Mouse (Mus musculus) megakaryocyte-erythroid progenitor cell, adult 5-6 weeks (primary cell): ENCODE measurements around the gene Olfr1370. TPM values are rescaled to one million over a fixed set of nuclear protein-coding genes. Genes with fewer than 3 reads are reported as not detected.
"Not testable (repeated sequence)": the region's sequence is repeated elsewhere in the genome, so short reads cannot be mapped to it uniquely, and the experiment has no call there.

Experiments used
- ATAC-seq: replicated peaks from 2 replicates; pipeline ENCODE4 v1.8.0; 2016; ENCODE audit warnings: mild to moderate bottlenecking, inconsistent platforms; ENCODE audit not compliant: severe bottlenecking, poor library complexity, low FRiP score, low TSS enrichment
- total RNA-seq, 2 experiments: library from RNA; stranded (forward) in 1 of 2; stranded (reverse) in 1 of 2; fragments of 200-1000, 215-1000 nt in 1 of 2; fragments of >200 nt in 1 of 2; fragmentation: Nextera tagmentation in 1 of 2; gene quantifications; 2 replicates each; pipeline ENCODE4 v1.2.3; 2014 to 2017

Gene Olfr1370
- total RNA-seq (2014; fragmentation: Nextera tagmentation) (not detected in 2 replicates), total RNA-seq (2017) (not detected in 2 replicates)

DNA sequence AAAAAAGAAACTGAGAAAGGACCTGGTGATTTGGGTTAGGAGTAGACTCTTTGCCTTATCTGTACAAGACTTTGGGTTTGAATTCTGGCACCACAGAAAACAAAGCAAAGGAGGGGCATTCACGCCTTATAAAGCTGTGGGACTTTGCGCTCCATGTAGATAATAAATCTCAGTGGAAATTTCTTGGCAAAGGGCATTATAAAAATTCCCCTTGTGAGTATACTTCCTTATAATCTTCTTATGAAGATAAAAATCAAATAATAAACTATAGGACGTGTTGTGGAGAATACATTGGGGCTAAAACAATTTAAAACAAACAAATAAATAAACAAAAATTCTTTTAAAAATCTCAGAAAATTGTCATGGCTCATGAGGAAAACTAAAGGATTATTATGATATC, at the start of gene Olfr1370:
Olfr1370 (minus strand) TSS at position 101 of the 400 bp plus-strand sequence.
- no peak for ATAC-seq

DNA sequence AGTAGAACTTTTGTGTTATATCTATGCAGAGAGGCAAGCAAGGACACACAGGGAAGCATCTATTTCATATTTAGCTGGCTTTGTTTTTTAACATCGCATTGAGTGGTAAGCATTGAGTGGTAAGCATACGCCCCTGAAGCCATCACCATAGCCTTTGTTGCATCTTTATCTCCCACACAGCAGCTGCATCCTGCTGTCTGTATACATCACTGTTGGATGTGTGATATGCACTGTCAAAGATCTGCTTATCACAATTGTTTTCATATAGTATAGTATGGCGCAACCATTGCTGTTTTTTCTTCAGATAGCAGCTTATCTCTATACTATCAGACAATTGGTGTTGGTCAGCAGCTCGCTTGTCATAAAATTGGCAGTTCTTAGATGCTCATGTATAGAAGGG, 39.4 kb upstream of the Olfr1370 start:
- ATAC-seq: peak; percentile 87

DNA sequence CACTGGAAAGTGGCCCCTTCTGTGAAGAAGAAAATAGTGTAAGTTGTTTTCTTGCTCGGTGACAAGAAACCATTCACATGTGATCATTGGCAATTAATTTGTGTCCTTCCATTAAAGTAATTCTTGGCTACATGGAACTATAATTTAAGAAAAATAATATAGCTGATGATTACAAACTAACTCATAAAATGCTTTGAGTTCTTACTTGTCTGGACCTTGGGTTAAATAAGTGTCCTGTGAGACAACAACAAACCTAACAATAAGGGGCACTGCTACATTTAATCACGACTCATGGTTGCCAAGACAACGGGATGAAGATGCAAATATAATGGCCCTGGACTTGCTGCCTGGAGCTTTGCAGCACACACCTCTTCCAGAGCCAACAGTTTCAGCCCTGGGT, 36.4 kb upstream of the Olfr1370 start, which contains the start of gene Olfr1369-ps1:
Olfr1369-ps1 (plus strand) TSS at position 301 of the 400 bp plus-strand sequence.
- ATAC-seq: not testable (repeated sequence)

DNA sequence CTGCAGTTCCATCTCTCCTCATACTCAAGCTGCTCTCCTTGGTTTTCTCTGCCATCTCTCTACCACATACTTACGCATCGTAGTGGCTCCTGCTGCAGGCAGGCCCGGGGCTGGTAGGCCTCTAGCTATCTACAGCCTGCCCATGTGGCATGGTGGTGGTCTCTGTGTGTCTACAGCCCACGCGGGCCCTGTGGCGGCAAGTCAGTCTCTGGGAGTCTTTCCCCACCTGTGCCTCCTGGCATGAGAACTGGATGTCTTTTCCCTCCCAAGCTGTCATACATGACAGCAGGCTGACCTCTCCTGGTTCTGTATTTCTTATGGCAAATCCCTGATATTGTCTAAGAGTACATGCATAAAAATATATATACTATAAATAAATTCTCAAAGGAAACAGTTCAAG, 35.7 kb upstream of the Olfr1370 start:
- no peak for ATAC-seq

DNA sequence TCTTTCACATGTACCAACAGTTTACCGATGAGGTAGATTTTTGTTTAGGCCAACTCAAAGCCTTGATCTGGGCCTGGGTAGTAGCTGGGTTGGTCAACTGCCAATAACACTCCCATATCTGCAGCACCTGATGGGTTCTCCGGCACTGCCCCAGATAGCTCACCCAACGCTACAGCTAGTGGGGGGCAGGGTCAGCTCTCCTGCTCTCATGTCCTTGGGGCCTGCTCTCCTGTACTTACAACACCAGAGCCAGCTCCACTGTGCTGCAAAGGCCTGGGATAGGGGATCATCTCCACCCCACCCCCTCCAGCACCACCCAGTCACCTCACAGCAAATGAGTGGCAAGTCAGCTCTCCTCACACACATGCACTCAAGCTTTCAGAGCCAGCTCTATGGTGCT, 35.0 kb upstream of the Olfr1370 start:
- peak; percentile 47; the same call in 1 of the 2 replicates for ATAC-seq

DNA sequence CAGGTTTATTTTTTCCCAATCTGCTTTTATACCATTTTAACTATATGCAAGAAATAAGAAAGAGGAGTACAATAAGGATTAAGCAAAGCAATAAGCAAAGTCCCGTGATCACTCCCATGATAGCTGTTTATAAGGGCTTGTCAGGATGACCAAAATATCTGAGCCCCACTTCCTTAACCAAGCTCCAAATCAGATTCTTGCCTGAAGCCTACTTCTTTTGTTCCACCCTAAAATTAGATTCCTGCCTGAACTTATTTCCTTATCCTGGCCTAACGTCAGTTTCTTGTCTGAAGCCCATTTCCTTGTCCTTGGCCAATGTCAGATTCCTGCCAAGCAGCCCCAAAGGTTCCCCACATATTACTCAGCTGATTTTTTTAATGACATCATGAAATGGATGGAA, 7.9 kb upstream of the Olfr1370 start:
- no peak for ATAC-seq

DNA sequence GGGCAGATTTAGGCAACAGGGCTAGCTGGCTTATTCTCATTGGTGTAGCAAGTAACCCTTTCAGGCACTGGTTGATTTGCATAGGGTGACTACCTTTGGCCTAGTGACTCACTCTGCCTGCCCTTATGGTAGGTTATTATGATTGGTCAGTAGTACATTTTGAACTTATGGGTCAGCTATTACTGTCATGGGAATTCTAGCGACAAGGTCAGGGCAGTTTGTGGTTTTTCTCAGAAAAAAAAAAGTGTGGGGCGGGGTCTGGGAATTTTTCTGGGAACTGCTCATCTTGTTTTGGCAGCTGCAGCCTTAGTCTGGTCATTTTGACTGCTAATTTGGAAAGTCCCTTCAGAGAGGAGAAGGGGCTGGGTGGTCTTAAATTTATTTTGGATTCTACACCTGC, 8.7 kb downstream of the Olfr1370 start:
- ATAC-seq: no peak

DNA sequence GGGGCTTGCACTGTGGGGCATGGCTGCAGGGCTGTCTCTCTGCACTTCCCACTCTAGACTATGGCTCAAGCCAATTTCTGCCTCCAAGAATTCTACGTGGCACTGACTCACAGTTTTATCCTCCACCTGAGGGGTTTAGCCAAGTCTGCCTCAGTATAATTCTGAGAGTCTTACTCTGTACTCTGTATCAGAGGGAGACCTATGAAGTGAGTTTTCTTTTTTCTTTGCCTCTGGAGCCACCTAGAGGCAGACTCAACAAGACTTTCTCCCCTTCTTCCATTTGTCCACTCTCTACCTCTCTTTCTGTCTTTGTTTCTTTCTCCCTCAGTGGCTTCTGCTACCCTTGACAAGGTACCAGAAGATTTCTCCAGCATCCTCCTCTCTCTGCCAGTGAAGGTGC, 24.6 kb downstream of the Olfr1370 start:
- no peak for ATAC-seq

DNA sequence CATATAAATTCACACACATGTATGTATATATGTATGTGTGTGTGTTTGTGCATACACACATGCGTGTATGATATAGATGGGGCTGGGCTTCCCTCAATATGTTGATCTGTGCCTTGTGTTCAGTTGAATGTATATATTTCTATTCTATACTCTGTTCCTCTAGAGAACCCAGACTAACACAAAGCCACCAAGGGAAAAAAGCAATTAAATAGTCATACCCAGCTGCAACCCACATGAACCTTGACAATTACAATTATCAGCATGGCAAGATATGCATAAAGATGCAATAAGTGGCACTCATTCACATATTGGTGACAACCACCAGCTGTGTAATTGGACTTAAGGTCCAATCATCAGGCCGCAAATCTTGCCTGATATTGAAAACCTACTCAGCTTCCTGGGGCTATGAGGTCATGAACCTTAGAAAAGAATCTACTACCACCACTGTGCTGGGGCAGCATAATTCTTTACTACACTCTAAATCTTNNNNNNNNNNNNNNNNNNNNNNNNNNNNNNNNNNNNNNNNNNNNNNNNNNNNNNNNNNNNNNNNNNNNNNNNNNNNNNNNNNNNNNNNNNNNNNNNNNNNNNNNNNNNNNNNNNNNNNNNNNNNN, 34.1 kb downstream of the Olfr1370 start:
- no peak for ATAC-seq

DNA sequence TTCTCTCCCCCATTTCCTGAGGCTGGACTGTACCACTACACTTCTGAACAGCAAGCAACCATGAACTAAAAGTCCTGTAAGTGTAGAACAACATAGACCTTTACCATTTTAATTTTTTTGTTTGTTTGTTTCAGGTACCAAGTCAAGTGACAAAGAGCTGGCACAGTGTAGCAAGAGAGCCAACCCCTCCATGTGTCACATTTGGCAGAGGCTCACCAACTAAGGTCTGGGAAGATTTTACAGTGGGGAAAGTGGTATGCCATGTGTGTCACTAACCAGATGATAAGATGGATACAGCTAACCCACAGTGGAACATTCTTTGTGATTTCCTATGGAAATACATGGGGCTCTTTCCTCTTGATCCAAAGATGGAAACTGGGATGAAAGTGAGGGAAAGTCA, 38.8 kb downstream of the Olfr1370 start:
- ATAC-seq: no peak

DNA sequence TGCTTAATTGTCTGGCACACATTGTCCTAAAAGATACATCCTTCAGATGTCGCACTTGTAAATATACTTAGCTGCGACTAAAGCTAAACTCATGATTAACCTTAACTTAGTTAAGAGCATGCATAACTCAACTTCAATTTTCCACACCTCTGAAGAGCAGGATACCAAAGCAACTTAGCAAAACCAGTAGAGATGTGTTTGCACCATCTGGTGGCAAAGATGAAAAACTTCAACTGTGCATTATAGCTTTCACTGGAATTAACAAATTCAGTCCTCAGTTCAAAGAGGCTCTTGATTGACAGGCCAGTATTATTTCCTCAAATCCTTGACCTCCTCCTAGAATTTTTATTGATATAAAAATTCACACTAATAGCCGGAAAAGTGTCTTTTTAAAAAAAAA, 39.7 kb downstream of the Olfr1370 start:
- no peak for ATAC-seq

DNA sequence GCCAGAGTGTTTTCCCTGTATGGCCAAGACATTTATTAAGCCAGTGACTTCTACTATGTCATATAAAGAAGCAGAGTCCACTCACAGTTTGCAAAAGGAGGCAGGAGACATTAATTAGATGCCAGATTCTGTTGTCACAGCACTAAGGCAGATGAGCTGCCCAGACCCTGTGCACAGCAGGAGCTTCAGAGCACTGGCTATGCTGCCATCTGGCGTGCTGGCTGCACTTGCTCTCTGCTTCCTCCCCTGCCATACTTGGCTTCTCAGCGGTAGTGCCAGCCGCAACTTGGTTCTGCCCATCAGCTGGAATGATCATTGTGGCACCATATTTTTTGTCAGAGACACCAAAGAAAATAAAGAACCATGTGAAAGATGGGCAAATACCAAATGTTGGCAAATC, 41.6 kb downstream of the Olfr1370 start:
- ATAC-seq: no peak

DNA sequence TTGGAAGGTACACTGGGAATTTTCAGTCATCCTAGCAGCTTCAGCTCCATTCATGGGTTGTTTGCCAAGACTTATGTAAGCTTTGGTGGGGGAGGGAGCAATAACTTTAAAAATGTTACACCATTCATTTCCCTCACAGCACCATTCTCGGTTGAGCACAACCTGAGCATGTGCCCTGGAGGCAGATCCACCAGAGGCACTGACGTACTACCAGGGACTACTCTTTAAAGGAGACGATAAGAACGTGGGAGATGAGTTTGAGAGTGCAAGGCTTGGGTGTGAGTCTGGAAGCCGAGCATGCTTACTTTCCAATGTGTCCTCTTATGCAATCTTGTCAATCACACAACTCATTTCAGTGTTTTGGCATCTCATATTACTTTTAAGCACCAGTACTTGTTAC, 49.9 kb downstream of the Olfr1370 start:
- ATAC-seq: no peak

Other genes with a start within 250 kb of the Olfr1370 start
- not detected in 2 replicates for gene Olfr1369-ps1, start 36.5 kb upstream of the Olfr1370 start, total RNA-seq (2014; fragmentation: Nextera tagmentation)
- not detected in 2 replicates for gene Olfr1369-ps1, start 36.5 kb upstream of the Olfr1370 start, total RNA-seq (2017)
- not detected in 2 replicates for gene Olfr263, start 54.7 kb upstream of the Olfr1370 start, total RNA-seq (2014; fragmentation: Nextera tagmentation)
- not detected in 2 replicates for gene Olfr263, start 54.7 kb upstream of the Olfr1370 start, total RNA-seq (2017)
- gene Olfr1368, start 70.9 kb upstream of the Olfr1370 start, total RNA-seq (2014; fragmentation: Nextera tagmentation): not detected in 2 replicates
- not detected in 2 replicates for gene Olfr1368, start 70.9 kb upstream of the Olfr1370 start, total RNA-seq (2017)
- 97.9 and 102 TPM in 2 replicates for gene Trim27, start 104.5 kb upstream of the Olfr1370 start, total RNA-seq (2014; fragmentation: Nextera tagmentation)
- 159 and 225 TPM in 2 replicates for gene Trim27, start 104.5 kb upstream of the Olfr1370 start, total RNA-seq (2017)
- not detected in 2 replicates for gene Gpx5, start 217.8 kb upstream of the Olfr1370 start, total RNA-seq (2014; fragmentation: Nextera tagmentation)
- not detected in 2 replicates for gene Gpx5, start 217.8 kb upstream of the Olfr1370 start, total RNA-seq (2017)
- gene Gpx6, start 237.2 kb upstream of the Olfr1370 start, total RNA-seq (2014; fragmentation: Nextera tagmentation): not detected in 2 replicates
- not detected in 2 replicates for gene Gpx6, start 237.2 kb upstream of the Olfr1370 start, total RNA-seq (2017)